Mouse (Mus musculus) hindbrain, embryonic 10.5 days (tissue): ENCODE measurements around the gene Washc3. TPM values are rescaled to one million over a fixed set of nuclear protein-coding genes. Genes with fewer than 3 reads are reported as not detected.

ENCODE experiments used
- DNase-seq: peaks from one replicate; pipeline ENCODE4 v3.0.0-alpha.2; 2017; ENCODE audit warnings: low spot score
- H3K27ac ChIP-seq: fragments of 300-500 bp; sonication (generic); 2 replicates; pipeline ENCODE4 v1.5.1; 2016; ENCODE audit warnings: mild to moderate bottlenecking, moderate library complexity
- H3K27me3 ChIP-seq: fragments of 300-500 bp; sonication (generic); 2 replicates; pipeline ENCODE4 v1.6.1; 2016; ENCODE audit warnings: mild to moderate bottlenecking; ENCODE audit not compliant: poor library complexity, insufficient read depth, severe bottlenecking
- H3K36me3 ChIP-seq: fragments of 300-500 bp; sonication (generic); 2 replicates; pipeline ENCODE4 v1.6.1; 2016; ENCODE audit warnings: mild to moderate bottlenecking, moderate library complexity
- H3K4me1 ChIP-seq: fragments of 300-500 bp; sonication (generic); replicated peaks from 2 replicates; pipeline ENCODE4 v1.6.1; 2016; ENCODE audit warnings: mild to moderate bottlenecking
- H3K4me3 ChIP-seq: fragments of 300-500 bp; sonication (generic); 2 replicates; pipeline ENCODE4 v1.5.1; 2016; ENCODE audit warnings: mild to moderate bottlenecking, moderate library complexity
- H3K9me3 ChIP-seq: fragments of 300-500 bp; sonication (generic); 2 replicates; pipeline ENCODE4 v1.6.1; 2016; ENCODE audit warnings: mild to moderate bottlenecking, moderate library complexity
- WGBS: fragments of 180-500 bp; shearing (Covaris S2); methylation state at CpG from one replicate; pipeline ENCODE4 v1.1.7; 2016; 5-methylcytosine and 5-hydroxymethylcytosine counted together
- polyA plus RNA-seq: library from polyadenylated mRNA; unstranded; fragments of >200 nt; fragmentation: Nextera tagmentation; extraction: Ambion mirVana; gene quantifications from 2 replicates; pipeline ENCODE4 v1.2.1, GENCODE M21; 2016

Gene Washc3
- polyA plus RNA-seq, 1 experiment from 2014 or later: 47.0 TPM

DNA sequence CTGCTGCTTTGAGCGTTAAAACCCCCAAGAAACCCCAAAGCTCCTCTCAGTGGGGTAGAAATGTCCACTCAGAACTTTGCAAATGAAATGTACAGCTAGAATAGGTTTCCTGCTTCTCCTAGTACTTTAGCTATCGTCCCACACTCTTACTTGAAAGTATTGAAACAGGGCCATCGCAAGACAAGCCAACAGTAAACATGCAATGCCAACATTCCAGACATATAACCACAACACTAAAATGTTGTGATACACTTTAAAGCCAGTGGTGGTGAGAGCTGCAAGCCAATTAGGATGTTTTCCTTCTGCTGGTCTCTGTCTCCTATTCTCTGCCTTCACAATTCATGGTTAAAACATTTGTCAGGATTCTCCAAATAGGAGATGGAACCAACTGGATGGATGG is 80.8 kb downstream of the Washc3 start:
- Histone ChIP-seq H3K27ac (no peak overlapping the region), H3K27me3 (no peaks in the 10 kb centered on the region), H3K4me3 (no peak overlapping the region), H3K4me1 (no peaks in the 10 kb centered on the region), H3K36me3 (no peaks in the 10 kb centered on the region), H3K9me3 (no peaks in the 10 kb centered on the region)
- DNase-seq: no peak
- WGBS: 85% methylated on average over 3 of the region's 3 CpGs

DNA sequence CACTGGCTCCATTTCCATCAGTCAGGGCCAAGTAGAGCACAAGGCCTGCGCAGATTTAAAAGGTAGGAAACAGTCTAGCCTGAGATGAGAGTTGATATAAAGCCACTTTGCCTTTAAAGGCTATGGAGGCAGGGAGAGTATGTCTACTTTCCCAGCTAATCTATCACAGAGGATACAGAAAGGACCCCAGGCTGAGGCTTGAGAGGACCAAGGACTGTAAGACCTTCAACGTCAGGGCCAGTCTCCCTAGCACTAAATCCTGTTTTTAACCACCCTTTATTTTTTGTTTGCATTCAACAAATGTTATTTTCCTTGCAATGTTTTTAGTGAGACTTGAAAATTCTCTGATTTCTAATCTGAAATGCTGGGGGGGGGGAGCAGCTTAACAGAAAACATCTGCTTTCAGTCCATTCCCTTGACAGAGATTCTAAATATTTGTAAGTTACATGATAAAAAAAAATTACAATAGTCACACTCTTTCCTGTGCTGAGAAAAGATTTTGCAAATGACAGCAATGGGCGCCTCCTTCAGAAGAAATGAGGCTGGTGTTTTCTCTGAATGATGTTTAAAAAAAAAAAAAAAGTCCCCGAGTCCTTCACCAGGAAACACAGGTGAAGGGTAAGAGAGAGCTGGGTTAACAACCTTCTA is 83.6 kb downstream of the Washc3 start:
- no peaks in the 10 kb centered on the region for H3K36me3 ChIP-seq
- DNase-seq: no peak
- 92% methylated on average over 4 of the region's 4 CpGs for WGBS
- no peaks in the 10 kb centered on the region for H3K27me3 ChIP-seq
- H3K9me3 ChIP-seq: no peaks in the 10 kb centered on the region
- H3K27ac ChIP-seq: no peak overlapping the region
- no peaks in the 10 kb centered on the region for H3K4me1 ChIP-seq
- no peak overlapping the region for H3K4me3 ChIP-seq

DNA sequence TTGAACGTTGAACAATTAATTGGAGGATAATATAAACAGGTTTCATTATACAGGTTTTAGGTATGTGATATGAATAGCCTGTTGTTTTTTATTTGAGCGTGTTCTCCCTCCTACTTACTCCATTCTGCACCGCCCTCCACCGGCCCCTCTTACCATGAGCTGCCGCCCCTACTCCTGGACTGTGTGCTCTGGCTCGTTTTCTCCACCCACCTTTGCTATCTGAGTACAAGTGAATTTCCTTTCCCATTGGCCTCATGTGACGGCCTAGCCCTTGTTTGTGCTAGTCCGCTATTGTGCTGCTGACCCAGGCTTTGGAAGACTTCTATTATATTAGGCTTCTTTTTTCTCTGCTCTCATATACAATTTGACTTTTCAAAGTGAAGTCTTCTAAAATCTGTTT is 86.4 kb downstream of the Washc3 start:
- H3K36me3 ChIP-seq: no peaks in the 10 kb centered on the region
- no peak for DNase-seq
- H3K4me3 ChIP-seq: no peak overlapping the region
- H3K4me1 ChIP-seq: no peaks in the 10 kb centered on the region
- no peak overlapping the region for H3K27ac ChIP-seq
- no peaks in the 10 kb centered on the region for H3K9me3 ChIP-seq
- H3K27me3 ChIP-seq: no peaks in the 10 kb centered on the region
- 76% methylated on average over 8 of the region's 8 CpGs for WGBS

DNA sequence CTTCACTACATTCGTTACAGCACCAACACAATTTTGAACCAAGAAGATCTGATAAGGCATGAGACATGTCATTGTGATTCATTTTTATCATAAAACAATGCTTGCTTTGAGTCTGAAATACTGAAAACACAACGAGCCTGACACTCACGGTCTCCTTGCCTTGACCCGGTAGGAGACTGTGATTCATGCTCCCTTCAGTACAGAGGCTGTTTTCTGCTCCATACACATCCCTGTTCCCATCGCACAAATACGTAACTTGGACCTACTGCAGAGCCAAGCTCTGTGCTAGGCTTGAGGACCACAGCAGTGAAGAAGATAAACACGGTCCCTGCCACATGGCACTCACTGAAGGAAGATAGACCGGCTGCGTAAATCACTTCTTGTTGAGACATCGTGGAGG is 87.2 kb downstream of the Washc3 start:
- no peak for DNase-seq
- Histone ChIP-seq H3K4me3 (no peak overlapping the region), H3K36me3 (no peaks in the 10 kb centered on the region), H3K9me3 (no peaks in the 10 kb centered on the region), H3K27ac (no peak overlapping the region), H3K27me3 (no peaks in the 10 kb centered on the region), H3K4me1 (no peaks in the 10 kb centered on the region)
- WGBS: 90% methylated on average over 10 of the region's 10 CpGs

DNA sequence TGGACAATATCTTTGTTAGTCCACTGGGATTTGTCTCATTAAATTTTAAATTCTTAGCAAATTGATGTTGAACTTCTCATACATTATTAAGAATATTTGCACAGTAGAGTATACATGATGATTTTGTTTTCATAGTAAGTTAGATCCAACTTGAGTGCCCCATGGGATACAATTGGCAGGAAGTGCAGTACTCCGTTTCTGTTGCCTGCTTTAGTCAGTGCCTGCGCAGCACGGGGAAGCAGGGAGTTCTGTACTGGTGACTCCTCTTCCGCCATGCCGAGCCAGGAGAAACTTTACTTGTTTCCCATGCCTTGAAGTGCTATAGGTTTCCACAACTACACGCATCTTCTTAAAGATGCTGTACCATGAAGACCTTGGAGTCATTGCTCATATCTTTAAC is 94.2 kb downstream of the Washc3 start:
- no peaks in the 10 kb centered on the region for H3K4me1 ChIP-seq
- no peaks in the 10 kb centered on the region for H3K27me3 ChIP-seq
- H3K27ac ChIP-seq: no peak overlapping the region
- 87% methylated on average over 6 of the region's 6 CpGs for WGBS
- no peak for DNase-seq
- peaks cover 8% of the 10 kb centered on the region; the same call in 1 of the 2 replicates for H3K9me3 ChIP-seq
- no peak overlapping the region for H3K4me3 ChIP-seq
- H3K36me3 ChIP-seq: no peaks in the 10 kb centered on the region

Other genes starting within 250 kb of the Washc3 start
- gene Pmch, start 110.0 kb upstream of the Washc3 start, polyA plus RNA-seq: 0.27 and 1.4 TPM in 2 replicates
- 11.3 and 12.8 TPM in 2 replicates for gene Parpbp, start 54.2 kb upstream of the Washc3 start, polyA plus RNA-seq
- 98.0 and 102 TPM in 2 replicates for gene Nup37, start 54.1 kb upstream of the Washc3 start, polyA plus RNA-seq
- 0.16 and 0.35 TPM in 2 replicates for gene Dram1, start 178.0 kb downstream of the Washc3 start, polyA plus RNA-seq
- gene Gnptab, start 178.0 kb downstream of the Washc3 start, polyA plus RNA-seq: 8.7 and 9.5 TPM in 2 replicates